Mouse (Mus musculus): Measurements from ENCODE around the gene Kank1. TPM values are rescaled to one million over a fixed set of nuclear protein-coding genes. Genes with fewer than 3 reads are reported as not detected.

The Kank1 gene
- polyA plus RNA-seq, 1 experiment from 2014 or later: 16.6 TPM

GRCm38 (mm10) chr19:25220611-25221010 is 16.2 kb upstream of the Kank1 start:
- Histone ChIP-seq H3K9me3 (ENCODE audit: control insufficient read depth, low read length) (no peaks in the 10 kb centered on the region), H3K4me3 (ENCODE audit: low read depth, low read length) (no peak overlapping the region), H3K27me3 (replicated peaks; ENCODE audit: control insufficient read depth, insufficient read depth, low read length) (no peaks in the 10 kb centered on the region), H3K4me1 (ENCODE audit: control insufficient read depth, insufficient read depth, low read length) (no peaks in the 10 kb centered on the region), H3K4me2 (ENCODE audit: low read depth, low read length) (no peak overlapping the region), H3K9ac (ENCODE audit: low read depth, low read length) (no peak overlapping the region), H3K36me3 (ENCODE audit: control insufficient read depth, insufficient read depth, low read length) (no peaks in the 10 kb centered on the region), H3K27ac (replicated peaks; ENCODE audit: low read depth, low read length) (no peak overlapping the region)
- no peak for ATAC-seq (ENCODE audit: low read depth)
- DNase-seq (ENCODE audit: low spot score): no peak
- 72% methylated on average over 2 of the region's 2 CpGs for WGBS

- 68% methylated on average over 9 of the region's 9 CpGs for WGBS
- no peak overlapping the region for H3K27ac ChIP-seq (replicated peaks; ENCODE audit: low read depth, low read length)
Measured at GRCm38 (mm10) chr19:25221964-25222640, 14.7 kb upstream of the Kank1 start.

GRCm38 (mm10) chr19:25230058-25230974 is 6.5 kb upstream of the Kank1 start:
- WGBS: 78% methylated on average over 4 of the region's 4 CpGs
- H3K4me3 ChIP-seq (ENCODE audit: low read depth, low read length): no peak overlapping the region
- no peaks in the 10 kb centered on the region for H3K9me3 ChIP-seq (ENCODE audit: control insufficient read depth, low read length)
- no peak overlapping the region for H3K27ac ChIP-seq (replicated peaks; ENCODE audit: low read depth, low read length)
- DNase-seq (ENCODE audit: low spot score): peak; percentile 16
- no peaks in the 10 kb centered on the region for H3K27me3 ChIP-seq (replicated peaks; ENCODE audit: control insufficient read depth, insufficient read depth, low read length)
- no peak overlapping the region for H3K4me2 ChIP-seq (ENCODE audit: low read depth, low read length)
- no peak overlapping the region for H3K9ac ChIP-seq (ENCODE audit: low read depth, low read length)
- ATAC-seq (ENCODE audit: low read depth): no peak
- no peaks in the 10 kb centered on the region for H3K36me3 ChIP-seq (ENCODE audit: control insufficient read depth, insufficient read depth, low read length)
- H3K4me1 ChIP-seq (ENCODE audit: control insufficient read depth, insufficient read depth, low read length): no peaks in the 10 kb centered on the region

More at GRCm38 (mm10) chr19:25221964-25222640, 14.7 kb upstream of the Kank1 start:
- Histone ChIP-seq H3K4me2 (ENCODE audit: low read depth, low read length) (no peak overlapping the region), H3K27me3 (replicated peaks; ENCODE audit: control insufficient read depth, insufficient read depth, low read length) (no peaks in the 10 kb centered on the region), H3K36me3 (ENCODE audit: control insufficient read depth, insufficient read depth, low read length) (no peaks in the 10 kb centered on the region), H3K9ac (ENCODE audit: low read depth, low read length) (no peak overlapping the region), H3K4me1 (ENCODE audit: control insufficient read depth, insufficient read depth, low read length) (no peaks in the 10 kb centered on the region), H3K9me3 (ENCODE audit: control insufficient read depth, low read length) (no peaks in the 10 kb centered on the region), H3K4me3 (ENCODE audit: low read depth, low read length) (no peak overlapping the region)
- ATAC-seq (ENCODE audit: low read depth) (no peak), DNase-seq (ENCODE audit: low spot score) (no peak)

GRCm38 (mm10) chr19:25230975-25231334 is 5.8 kb upstream of the Kank1 start:
- H3K9me3 ChIP-seq (ENCODE audit: control insufficient read depth, low read length): no peaks in the 10 kb centered on the region
- no peak overlapping the region for H3K4me2 ChIP-seq (ENCODE audit: low read depth, low read length)
- ATAC-seq (ENCODE audit: low read depth): no peak
- no peak overlapping the region for H3K27ac ChIP-seq (replicated peaks; ENCODE audit: low read depth, low read length)
- WGBS: 69% methylated on average over 4 of the region's 4 CpGs
- DNase-seq (ENCODE audit: low spot score): no peak
- H3K36me3 ChIP-seq (ENCODE audit: control insufficient read depth, insufficient read depth, low read length): no peaks in the 10 kb centered on the region
- no peaks in the 10 kb centered on the region for H3K4me1 ChIP-seq (ENCODE audit: control insufficient read depth, insufficient read depth, low read length)
- H3K27me3 ChIP-seq (replicated peaks; ENCODE audit: control insufficient read depth, insufficient read depth, low read length): no peaks in the 10 kb centered on the region
- no peak overlapping the region for H3K4me3 ChIP-seq (ENCODE audit: low read depth, low read length)
- H3K9ac ChIP-seq (ENCODE audit: low read depth, low read length): no peak overlapping the region

- no peaks in the 10 kb centered on the region for H3K27me3 ChIP-seq (replicated peaks; ENCODE audit: control insufficient read depth, insufficient read depth, low read length)
- H3K36me3 ChIP-seq (ENCODE audit: control insufficient read depth, insufficient read depth, low read length): no peaks in the 10 kb centered on the region
- no peak overlapping the region for H3K4me3 ChIP-seq (ENCODE audit: low read depth, low read length)
- ATAC-seq (ENCODE audit: low read depth): no peak
- 61% methylated on average over 10 of the region's 10 CpGs for WGBS
- H3K9me3 ChIP-seq (ENCODE audit: control insufficient read depth, low read length): no peaks in the 10 kb centered on the region
- H3K27ac ChIP-seq (replicated peaks; ENCODE audit: low read depth, low read length): no peak overlapping the region
- H3K9ac ChIP-seq (ENCODE audit: low read depth, low read length): no peak overlapping the region
- no peaks in the 10 kb centered on the region for H3K4me1 ChIP-seq (ENCODE audit: control insufficient read depth, insufficient read depth, low read length)
- H3K4me2 ChIP-seq (ENCODE audit: low read depth, low read length): no peak overlapping the region
- no peak for DNase-seq (ENCODE audit: low spot score)
Measured at GRCm38 (mm10) chr19:25232032-25232431, 4.7 kb upstream of the Kank1 start.

GRCm38 (mm10) chr19:25237492-25238040 is 791 bp downstream of the Kank1 start:
- WGBS: under 1% methylated on average over 31 of the region's 35 CpGs
- ATAC-seq (ENCODE audit: low read depth): no peak

GRCm38 (mm10) chr19:25238121-25238520 is 1.3 kb downstream of the Kank1 start:
- H3K36me3 ChIP-seq (ENCODE audit: control insufficient read depth, insufficient read depth, low read length): no peaks in the 10 kb centered on the region
- H3K9ac ChIP-seq (ENCODE audit: low read depth, low read length): 0 out of 2 replicates have a peak overlapping the region, but pooled peaks have one; percentile 21
- ATAC-seq (ENCODE audit: low read depth): no peak
- H3K4me3 ChIP-seq (ENCODE audit: low read depth, low read length): peak overlapping the region; percentile 67
- no peaks in the 10 kb centered on the region for H3K9me3 ChIP-seq (ENCODE audit: control insufficient read depth, low read length)
- H3K4me1 ChIP-seq (ENCODE audit: control insufficient read depth, insufficient read depth, low read length): no peaks in the 10 kb centered on the region; the same call in 1 of the 2 replicates
- DNase-seq (ENCODE audit: low spot score): no peak
- peak overlapping the region; percentile 100 for H3K4me2 ChIP-seq (ENCODE audit: low read depth, low read length)
- H3K27me3 ChIP-seq (replicated peaks; ENCODE audit: control insufficient read depth, insufficient read depth, low read length): peaks cover 7% of the 10 kb centered on the region
- no peak overlapping the region for H3K27ac ChIP-seq (replicated peaks; ENCODE audit: low read depth, low read length)
- 6% methylated on average over 13 of the region's 13 CpGs for WGBS

More at GRCm38 (mm10) chr19:25237492-25238040, 791 bp downstream of the Kank1 start:
- H3K4me3 ChIP-seq (ENCODE audit: low read depth, low read length): peak overlapping the region; percentile 67
- H3K4me2 ChIP-seq (ENCODE audit: low read depth, low read length): peak overlapping the region; percentile 100
- H3K27me3 ChIP-seq (replicated peaks; ENCODE audit: control insufficient read depth, insufficient read depth, low read length): peaks cover 7% of the 10 kb centered on the region
- peak; percentile 33 for DNase-seq (ENCODE audit: low spot score)
- H3K36me3 ChIP-seq (ENCODE audit: control insufficient read depth, insufficient read depth, low read length): no peaks in the 10 kb centered on the region
- H3K27ac ChIP-seq (replicated peaks; ENCODE audit: low read depth, low read length): no peak overlapping the region
- H3K4me1 ChIP-seq (ENCODE audit: control insufficient read depth, insufficient read depth, low read length): no peaks in the 10 kb centered on the region; the same call in 1 of the 2 replicates
- no peaks in the 10 kb centered on the region for H3K9me3 ChIP-seq (ENCODE audit: control insufficient read depth, low read length)
- peak overlapping the region; percentile 63 for H3K9ac ChIP-seq (ENCODE audit: low read depth, low read length)

- no peak overlapping the region for H3K4me2 ChIP-seq (ENCODE audit: low read depth, low read length)
- no peaks in the 10 kb centered on the region for H3K36me3 ChIP-seq (ENCODE audit: control insufficient read depth, insufficient read depth, low read length)
- no peak overlapping the region for H3K27ac ChIP-seq (replicated peaks; ENCODE audit: low read depth, low read length)
- no peak overlapping the region for H3K4me3 ChIP-seq (ENCODE audit: low read depth, low read length)
- H3K27me3 ChIP-seq (replicated peaks; ENCODE audit: control insufficient read depth, insufficient read depth, low read length): no peaks in the 10 kb centered on the region; the same call in 1 of the 2 replicates
- ATAC-seq (ENCODE audit: low read depth) (no peak), DNase-seq (ENCODE audit: low spot score) (no peak)
- H3K9ac ChIP-seq (ENCODE audit: low read depth, low read length): no peak overlapping the region
- 59% methylated on average over 4 of the region's 4 CpGs for WGBS
- no peaks in the 10 kb centered on the region for H3K4me1 ChIP-seq (ENCODE audit: control insufficient read depth, insufficient read depth, low read length)
- no peaks in the 10 kb centered on the region for H3K9me3 ChIP-seq (ENCODE audit: control insufficient read depth, low read length)
Measured at GRCm38 (mm10) chr19:25243566-25243965, 6.8 kb downstream of the Kank1 start.
